Mouse (Mus musculus): ENCODE measurements at regions not wholly inside any gene's neighbourhood (a gene's known extent, or its start where the extent isn't known, plus 50 kb on each side); places are given as distances from the start of the nearest gene placed in this dataset.
A peak's percentile ranks its signal among the peaks of the same experiment; 100 is the strongest.

GRCm38 (mm10) chr4:124305871-124306555 is 304.6 kb downstream of the 3100002H09Rik start:
- Histone ChIP-seq H3K27me3 (ENCODE audit: insufficient read depth, low read length) (no peaks in the 10 kb centered on the region; the same call in 1 of the 2 replicates), H3K4me1 (ENCODE audit: insufficient read depth) (no peaks in the 10 kb centered on the region), H3K36me3 (ENCODE audit: insufficient read depth) (no peaks in the 10 kb centered on the region), H3K4me2 (ENCODE audit: low read depth) (no peak overlapping the region), H3K9ac (no peak overlapping the region), H3K27ac (ENCODE audit: low read depth, low read length) (no peak overlapping the region), H3K4me3 (ENCODE audit: low read depth, low read length) (no peak overlapping the region), H3K9me3 (ENCODE audit: low read length) (no peaks in the 10 kb centered on the region)
- peak; percentile 47; the same call in 1 of the 2 replicates for ATAC-seq
- peak; percentile 22 for DNase-seq
- no peak for TF ChIP-seq CTCF (IDR thresholded peaks at IDR 0.05; ENCODE audit: low read depth)
- WGBS: 42% methylated on average over 10 of the region's 10 CpGs

- WGBS: 55% methylated on average over 7 of the region's 7 CpGs
- ATAC-seq (no peak), DNase-seq (no peak)
- TF ChIP-seq CTCF (IDR thresholded peaks at IDR 0.05; ENCODE audit: low read depth): no peak
- Histone ChIP-seq H3K4me3 (ENCODE audit: low read depth, low read length) (no peak overlapping the region), H3K36me3 (ENCODE audit: insufficient read depth) (no peaks in the 10 kb centered on the region), H3K27me3 (ENCODE audit: insufficient read depth, low read length) (no peaks in the 10 kb centered on the region), H3K4me1 (ENCODE audit: insufficient read depth) (no peaks in the 10 kb centered on the region), H3K27ac (ENCODE audit: low read depth, low read length) (no peak overlapping the region), H3K9me3 (ENCODE audit: low read length) (no peaks in the 10 kb centered on the region), H3K4me2 (ENCODE audit: low read depth) (no peak overlapping the region), H3K9ac (no peak overlapping the region)
These were observed 307.7 kb downstream of the 3100002H09Rik start for GRCm38 (mm10) chr4:124302950-124303349.

GRCm38 (mm10) chr4:124298667-124299437 is 311.8 kb downstream of the 3100002H09Rik start:
- ATAC-seq: no peak
- H3K9ac ChIP-seq: no peak overlapping the region
- WGBS: 26% methylated on average over 10 of the region's 10 CpGs
- H3K4me1 ChIP-seq (ENCODE audit: insufficient read depth): no peaks in the 10 kb centered on the region
- no peaks in the 10 kb centered on the region for H3K36me3 ChIP-seq (ENCODE audit: insufficient read depth)
- H3K27me3 ChIP-seq (ENCODE audit: insufficient read depth, low read length): no peaks in the 10 kb centered on the region
- H3K4me3 ChIP-seq (ENCODE audit: low read depth, low read length): no peak overlapping the region
- H3K27ac ChIP-seq (ENCODE audit: low read depth, low read length): no peak overlapping the region
- H3K9me3 ChIP-seq (ENCODE audit: low read length): no peaks in the 10 kb centered on the region
- DNase-seq: no peak
- TF ChIP-seq CTCF (IDR thresholded peaks at IDR 0.05; ENCODE audit: low read depth): no peak
- H3K4me2 ChIP-seq (ENCODE audit: low read depth): no peak overlapping the region

- Histone ChIP-seq H3K36me3 (ENCODE audit: insufficient read depth) (no peaks in the 10 kb centered on the region), H3K9me3 (ENCODE audit: low read length) (no peaks in the 10 kb centered on the region), H3K4me2 (ENCODE audit: low read depth) (no peak overlapping the region), H3K27ac (ENCODE audit: low read depth, low read length) (no peak overlapping the region), H3K4me3 (ENCODE audit: low read depth, low read length) (no peak overlapping the region), H3K9ac (no peak overlapping the region), H3K27me3 (ENCODE audit: insufficient read depth, low read length) (no peaks in the 10 kb centered on the region), H3K4me1 (ENCODE audit: insufficient read depth) (no peaks in the 10 kb centered on the region)
- DNase-seq: peak; percentile 29
- TF ChIP-seq CTCF (IDR thresholded peaks at IDR 0.05; ENCODE audit: low read depth): no peak
- WGBS: 16% methylated on average over 17 of the region's 17 CpGs
- peak; percentile 47; the same call in 1 of the 2 replicates for ATAC-seq
These were observed 318.3 kb downstream of the 3100002H09Rik start for GRCm38 (mm10) chr4:124292254-124292653.

GRCm38 (mm10) chr4:124291767-124292166 is 318.8 kb downstream of the 3100002H09Rik start:
- Histone ChIP-seq H3K9me3 (ENCODE audit: low read length) (no peaks in the 10 kb centered on the region), H3K4me3 (ENCODE audit: low read depth, low read length) (no peak overlapping the region), H3K36me3 (ENCODE audit: insufficient read depth) (no peaks in the 10 kb centered on the region), H3K27ac (ENCODE audit: low read depth, low read length) (no peak overlapping the region), H3K4me1 (ENCODE audit: insufficient read depth) (no peaks in the 10 kb centered on the region), H3K9ac (no peak overlapping the region), H3K27me3 (ENCODE audit: insufficient read depth, low read length) (no peaks in the 10 kb centered on the region), H3K4me2 (ENCODE audit: low read depth) (no peak overlapping the region)
- 67% methylated on average over 8 of the region's 8 CpGs for WGBS
- no peak for TF ChIP-seq CTCF (IDR thresholded peaks at IDR 0.05; ENCODE audit: low read depth)
- ATAC-seq: no peak
- DNase-seq: no peak

GRCm38 (mm10) chr4:124287471-124287870 is 323.1 kb downstream of the 3100002H09Rik start:
- DNase-seq: no peak
- H3K27ac ChIP-seq (ENCODE audit: low read depth, low read length): no peak overlapping the region
- TF ChIP-seq CTCF (IDR thresholded peaks at IDR 0.05; ENCODE audit: low read depth): no peak
- H3K4me1 ChIP-seq (ENCODE audit: insufficient read depth): no peaks in the 10 kb centered on the region
- H3K36me3 ChIP-seq (ENCODE audit: insufficient read depth): no peaks in the 10 kb centered on the region
- no peak overlapping the region for H3K4me2 ChIP-seq (ENCODE audit: low read depth)
- H3K9ac ChIP-seq: no peak overlapping the region
- no peaks in the 10 kb centered on the region for H3K9me3 ChIP-seq (ENCODE audit: low read length)
- H3K27me3 ChIP-seq (ENCODE audit: insufficient read depth, low read length): no peaks in the 10 kb centered on the region
- no peak for ATAC-seq
- WGBS: 78% methylated on average over 6 of the region's 6 CpGs
- H3K4me3 ChIP-seq (ENCODE audit: low read depth, low read length): no peak overlapping the region

GRCm38 (mm10) chr4:124278681-124279080 is 331.9 kb downstream of the 3100002H09Rik start:
- no peak; the same call in 1 of the 2 replicates for ATAC-seq
- 15% methylated on average over 10 of the region's 10 CpGs for WGBS
- H3K4me2 ChIP-seq (ENCODE audit: low read depth): no peak overlapping the region

More at GRCm38 (mm10) chr4:124278681-124279080, 331.9 kb downstream of the 3100002H09Rik start:
- no peak for TF ChIP-seq CTCF (IDR thresholded peaks at IDR 0.05; ENCODE audit: low read depth)
- 0 out of 2 replicates have a peak overlapping the region, but pooled peaks have one; percentile 18 for H3K9ac ChIP-seq
- no peaks in the 10 kb centered on the region for H3K9me3 ChIP-seq (ENCODE audit: low read length)
- no peak for DNase-seq
- peaks cover 21% of the 10 kb centered on the region; the same call in 1 of the 2 replicates for H3K4me1 ChIP-seq (ENCODE audit: insufficient read depth)
- no peak overlapping the region for H3K27ac ChIP-seq (ENCODE audit: low read depth, low read length)
- no peaks in the 10 kb centered on the region; the same call in 1 of the 2 replicates for H3K27me3 ChIP-seq (ENCODE audit: insufficient read depth, low read length)
- H3K36me3 ChIP-seq (ENCODE audit: insufficient read depth): no peaks in the 10 kb centered on the region
- no peak overlapping the region for H3K4me3 ChIP-seq (ENCODE audit: low read depth, low read length)
